Mouse (Mus musculus) Patski (cell line): ENCODE measurements at regions not wholly inside any gene's neighbourhood (a gene's known extent, or its start where the extent isn't known, plus 50 kb on each side); places are given as distances from the start of the nearest gene placed in this dataset.

ENCODE experiments used
- ATAC-seq: fragments of 100-300 bp; one replicate; pipeline ENCODE4 v1.8.0; 2021
- CTCF ChIA-PET: fragments of 350-600 bp; sonication (Branson Sonifier 250); formaldehyde crosslinking; loops from one replicate; lab custom pipeline; 2022; ENCODE audit warnings: inconsistent platforms; lab: Charles Lee
- POLR2A ChIA-PET: fragments of 350-600 bp; sonication (Branson Sonifier 250); formaldehyde crosslinking; loops from one replicate; lab custom pipeline; 2022; ENCODE audit warnings: antibody characterized with exemption, inconsistent platforms; lab: Charles Lee
- DNase-seq: peaks from one replicate; pipeline ENCODE4 v3.0.0-alpha.2; 2011; ENCODE audit warnings: low read depth, low spot score
- H3K27me3 ChIP-seq: fragments of 371-371 bp; one replicate; pipeline ENCODE4 v1.5.1; 2021
- CTCF ChIP-seq: fragments of 100-300 bp; IDR thresholded peaks from one replicate; pipeline ENCODE4 v1.5.1; 2021
- in situ Hi-C: fragments of 300-500 bp; cut with MboI; formaldehyde crosslinking; loops from 3 replicates; pipeline ENCODE4 v1.11.1; 2018; ENCODE audit warnings: low pct_unique_long_range_greater_than_20kb, mixed read lengths

GRCm38 (mm10) chr5:45270679-45271078, 179.4 kb downstream of the Qdpr start:
- DNase-seq = no peak
- ChIA-PET POLR2A (no interaction called here), CTCF (no interaction called here)
- peaks cover 16% of the 10 kb centered on the region for H3K27me3 ChIP-seq
- in situ Hi-C loops = loop anchor here (10.0 kb wide), 1 partner anchor 966 kb away; no protein-coding TSS in a partner anchor
- no peak for TF ChIP-seq CTCF
- ATAC-seq = no peak

GRCm38 (mm10) chr5:45269391-45269790, 180.6 kb downstream of the Qdpr start:
- in situ Hi-C loops = no loop called here
- ChIA-PET CTCF (no interaction called here), POLR2A (interaction anchor here (0.6 kb wide), 1 partner anchor 883 kb away, joined by 3 read pairs; no protein-coding TSS in a partner anchor)
- ATAC-seq = no peak
- TF ChIP-seq CTCF = no peak
- no peak for DNase-seq
- H3K27me3 ChIP-seq = peaks cover 17% of the 10 kb centered on the region

GRCm38 (mm10) chr5:45266914-45267313, 183.1 kb downstream of the Qdpr start:
- peaks cover 20% of the 10 kb centered on the region for H3K27me3 ChIP-seq
- ATAC-seq (no peak), DNase-seq (no peak)
- ChIA-PET CTCF (no interaction called here), POLR2A (no interaction called here)
- TF ChIP-seq CTCF = no peak
- in situ Hi-C loops = no loop called here

- peaks cover 2% of the 10 kb centered on the region for H3K27me3 ChIP-seq
- DNase-seq (no peak), ATAC-seq (no peak)
- ChIA-PET POLR2A (no interaction called here), CTCF (no interaction called here)
- in situ Hi-C loops = no loop called here
- no peak for TF ChIP-seq CTCF
Measured at GRCm38 (mm10) chr5:45258486-45258885, 191.6 kb downstream of the Qdpr start.

- DNase-seq (no peak), ATAC-seq (no peak)
- ChIA-PET POLR2A (no interaction called here), CTCF (no interaction called here)
- in situ Hi-C loops = no loop called here
- TF ChIP-seq CTCF = no peak
- H3K27me3 ChIP-seq = peaks cover 2% of the 10 kb centered on the region
Measured at GRCm38 (mm10) chr5:45256256-45256999, 193.6 kb downstream of the Qdpr start.

GRCm38 (mm10) chr5:45231856-45232255, 218.2 kb downstream of the Qdpr start:
- no peak for TF ChIP-seq CTCF
- DNase-seq (no peak), ATAC-seq (no peak)
- ChIA-PET CTCF (no interaction called here), POLR2A (no interaction called here)
- H3K27me3 ChIP-seq = no peaks in the 10 kb centered on the region
- in situ Hi-C loops = no loop called here

- H3K27me3 ChIP-seq = no peaks in the 10 kb centered on the region
- POLR2A ChIA-PET = no interaction called here
- in situ Hi-C loops = no loop called here
- CTCF ChIA-PET = interaction anchor here (0.7 kb wide), 1 partner anchor 377 kb away, joined by 3 read pairs; no protein-coding TSS in a partner anchor
- ATAC-seq (no peak), DNase-seq (no peak)
- no peak for TF ChIP-seq CTCF
Measured at GRCm38 (mm10) chr5:45230097-45230496, 219.9 kb downstream of the Qdpr start.

- in situ Hi-C loops = no loop called here
- no peak for TF ChIP-seq CTCF
- no peaks in the 10 kb centered on the region for H3K27me3 ChIP-seq
- no peak for DNase-seq
- ChIA-PET CTCF (interaction anchor here (1.0 kb wide), 1 partner anchor 10 kb away, joined by 3 read pairs; no protein-coding TSS in a partner anchor), POLR2A (no interaction called here)
- ATAC-seq = no peak
Measured at GRCm38 (mm10) chr5:45229477-45229876, 220.6 kb downstream of the Qdpr start.

- H3K27me3 ChIP-seq = no peaks in the 10 kb centered on the region
- POLR2A ChIA-PET = no interaction called here
- no peak for DNase-seq
- CTCF ChIA-PET = interaction anchor here (1.0 kb wide), 2 partner anchors 9 to 12 kb away, joined by 3 to 5 read pairs; no protein-coding TSS in a partner anchor
- ATAC-seq = no peak
- no peak for TF ChIP-seq CTCF
- in situ Hi-C loops = no loop called here
Measured at GRCm38 (mm10) chr5:45228226-45228927, 221.7 kb downstream of the Qdpr start.

GRCm38 (mm10) chr5:45220272-45220916, 229.6 kb downstream of the Qdpr start:
- no peaks in the 10 kb centered on the region for H3K27me3 ChIP-seq
- DNase-seq = no peak
- CTCF ChIA-PET = no interaction called here
- no peak for TF ChIP-seq CTCF
- ATAC-seq = no peak
- POLR2A ChIA-PET = no interaction called here
- in situ Hi-C loops = no loop called here

- no peaks in the 10 kb centered on the region for H3K27me3 ChIP-seq
- no peak for TF ChIP-seq CTCF
- ChIA-PET POLR2A (no interaction called here), CTCF (no interaction called here)
- no peak for DNase-seq
- in situ Hi-C loops = no loop called here
- ATAC-seq = no peak
Measured at GRCm38 (mm10) chr5:45219558-45219957, 230.5 kb downstream of the Qdpr start.
